In genomic region chr7:82294083-82294482, GRCm38 (mm10) we compare ENCODE assay signal across 19 mouse cellular contexts. TPM values are rescaled to one million over a fixed set of nuclear protein-coding genes. Genes with fewer than 3 reads are reported as not detected.
DNase-seq lines count a peak whose midpoint lies in the region; ATAC-seq and TF ChIP-seq lines count a peak whose summit lies in the region.
"Had no signal": no experiment of that assay in that cellular context is flagged by ENCODE, and none has a peak within 500 bp of the region (broad histone marks: within the 10 kb centered on the region; RNA-seq: fewer than 3 reads in every experiment).

No protein-coding gene starts in this region.

- no peak overlapping the region for H3K27ac ChIP-seq in forebrain, postnatal 0 days (ENCODE audit: low read depth, low read length)
- no peak overlapping the region for H3K27ac ChIP-seq in forebrain, embryonic 11.5 days (ENCODE audit: low read depth, low read length)
- no peak overlapping the region for H3K27ac ChIP-seq in midbrain, postnatal 0 days (ENCODE audit: low read depth, low read length)
- no peak overlapping the region for H3K27ac ChIP-seq in midbrain, embryonic 14.5 days (replicated peaks; ENCODE audit: low read depth, low read length)
- peak overlapping the region; percentile 26; the same call in 1 of the 2 replicates for H3K27ac ChIP-seq in limb, embryonic 10.5 days
- H3K27ac ChIP-seq: hindbrain, embryonic 13.5 days; kidney, postnatal 0 days; left cerebral cortex, adult 2 months; lung, embryonic 15.5 days; macrophage; neural tube, embryonic 12.5 days had no signal

- H3K4me1 ChIP-seq in forebrain, postnatal 0 days (ENCODE audit: insufficient read depth): no peaks in the 10 kb centered on the region
- H3K4me1 ChIP-seq in forebrain, embryonic 11.5 days (replicated peaks; ENCODE audit: control insufficient read depth, insufficient read depth, low read length): no peaks in the 10 kb centered on the region
- no peaks in the 10 kb centered on the region for H3K4me1 ChIP-seq in midbrain, postnatal 0 days (ENCODE audit: insufficient read depth, low read length)
- no peaks in the 10 kb centered on the region for H3K4me1 ChIP-seq in midbrain, embryonic 14.5 days (ENCODE audit: control insufficient read depth, insufficient read depth, low read length)
- peaks cover 19% of the 10 kb centered on the region for H3K4me1 ChIP-seq in limb, embryonic 10.5 days
- H3K4me1 ChIP-seq: neural tube, embryonic 12.5 days had no signal

- H3K9ac ChIP-seq in forebrain, postnatal 0 days: no peak overlapping the region
- H3K9ac ChIP-seq in forebrain, embryonic 11.5 days (ENCODE audit: low read length): no peak overlapping the region
- H3K9ac ChIP-seq in midbrain, postnatal 0 days (replicated peaks; ENCODE audit: low read length, poor library complexity, severe bottlenecking): no peak overlapping the region
- no peak overlapping the region for H3K9ac ChIP-seq in midbrain, embryonic 14.5 days (replicated peaks; ENCODE audit: low read length)
- H3K9ac ChIP-seq: hindbrain, embryonic 13.5 days; lung, embryonic 15.5 days; neural tube, embryonic 12.5 days had no signal

- no peaks in the 10 kb centered on the region for H3K9me3 ChIP-seq in forebrain, postnatal 0 days (ENCODE audit: low read length)
- H3K9me3 ChIP-seq in forebrain, embryonic 11.5 days (ENCODE audit: control insufficient read depth, low read length): no peaks in the 10 kb centered on the region
- H3K9me3 ChIP-seq in midbrain, postnatal 0 days (ENCODE audit: low read length): no peaks in the 10 kb centered on the region
- no peaks in the 10 kb centered on the region for H3K9me3 ChIP-seq in midbrain, embryonic 14.5 days (ENCODE audit: control insufficient read depth, low read length)
- no peaks in the 10 kb centered on the region for H3K9me3 ChIP-seq in limb, embryonic 10.5 days (replicated peaks)
- H3K9me3 ChIP-seq: hindbrain, embryonic 13.5 days; lung, embryonic 15.5 days; neural tube, embryonic 12.5 days had no signal

- no peaks in the 10 kb centered on the region for H3K36me3 ChIP-seq in forebrain, postnatal 0 days (ENCODE audit: insufficient read depth)
- H3K36me3 ChIP-seq in forebrain, embryonic 11.5 days (ENCODE audit: control insufficient read depth, insufficient read depth, low read length): no peaks in the 10 kb centered on the region
- peaks cover 6% of the 10 kb centered on the region; the same call in 1 of the 2 replicates for H3K36me3 ChIP-seq in midbrain, postnatal 0 days (ENCODE audit: insufficient read depth, low read length)
- no peaks in the 10 kb centered on the region for H3K36me3 ChIP-seq in midbrain, embryonic 14.5 days (ENCODE audit: control insufficient read depth, insufficient read depth, low read length)
- no peaks in the 10 kb centered on the region for H3K36me3 ChIP-seq in limb, embryonic 10.5 days
- H3K36me3 ChIP-seq: G1E; hindbrain, embryonic 13.5 days; lung, embryonic 15.5 days; neural tube, embryonic 12.5 days had no signal

- TF ChIP-seq CTCF in forebrain, postnatal 0 days (IDR thresholded peaks at IDR 0.05; ENCODE audit: low read depth): no peak
- no peak for TF ChIP-seq CTCF in midbrain, postnatal 0 days (IDR thresholded peaks at IDR 0.05)

- no peaks in the 10 kb centered on the region for H3K27me3 ChIP-seq in forebrain, postnatal 0 days (ENCODE audit: insufficient read depth, low read length)
- H3K27me3 ChIP-seq in forebrain, embryonic 11.5 days (ENCODE audit: control insufficient read depth, insufficient read depth, low read length): no peaks in the 10 kb centered on the region
- no peaks in the 10 kb centered on the region for H3K27me3 ChIP-seq in midbrain, postnatal 0 days (ENCODE audit: insufficient read depth, low read length)
- no peaks in the 10 kb centered on the region for H3K27me3 ChIP-seq in midbrain, embryonic 14.5 days (ENCODE audit: control insufficient read depth, insufficient read depth, low read length)
- H3K27me3 ChIP-seq in limb, embryonic 10.5 days (ENCODE audit: low read depth, poor library complexity, severe bottlenecking): no peaks in the 10 kb centered on the region
- H3K27me3 ChIP-seq: hindbrain, embryonic 13.5 days; lung, embryonic 15.5 days; neural tube, embryonic 12.5 days had no signal

- no peak overlapping the region for H3K4me2 ChIP-seq in forebrain, postnatal 0 days (ENCODE audit: low read depth)
- no peak overlapping the region for H3K4me2 ChIP-seq in forebrain, embryonic 11.5 days (ENCODE audit: low read depth, low read length, severe bottlenecking)
- H3K4me2 ChIP-seq in midbrain, postnatal 0 days (ENCODE audit: low read depth, low read length, poor library complexity, severe bottlenecking): no peak overlapping the region
- no peak overlapping the region for H3K4me2 ChIP-seq in midbrain, embryonic 14.5 days (ENCODE audit: low read length)
- H3K4me2 ChIP-seq: hindbrain, embryonic 13.5 days; lung, embryonic 15.5 days; neural tube, embryonic 12.5 days had no signal

- peak; percentile 61 for ATAC-seq in forebrain, postnatal 0 days
- ATAC-seq in forebrain, embryonic 11.5 days (replicated peaks; ENCODE audit: low FRiP score): no peak
- 0 out of 2 replicates have a peak, but pooled peaks have one; percentile 34 for ATAC-seq in midbrain, postnatal 0 days (ENCODE audit: low FRiP score)
- ATAC-seq in midbrain, embryonic 14.5 days (ENCODE audit: low FRiP score, low TSS enrichment): no peak
- ATAC-seq: intestine, postnatal 0 days had no signal

- no peak for DNase-seq in forebrain, postnatal 0 days
- DNase-seq in forebrain, embryonic 11.5 days (ENCODE audit: low spot score): no peak
- peak; percentile 13 for DNase-seq in midbrain, postnatal 0 days (ENCODE audit: low spot score)
- no peak for DNase-seq in midbrain, embryonic 14.5 days
- DNase-seq in limb, embryonic 10.5 days (ENCODE audit: low spot score): no peak
- no peak for DNase-seq in right cerebral cortex, adult 2 months (ENCODE audit: low spot score in 2 of 2)
- DNase-seq in c-Kit-positive CD71-positive TER-119-positive erythroid progenitor cells, embryonic 14.5 days (ENCODE audit: low spot score): no peak
- DNase-seq: adrenal gland, postnatal 36 days; gastrocnemius, postnatal 14 days; thymus, postnatal 25 days had no signal

- 44% methylated on average over 10 of the region's 10 CpGs for WGBS in forebrain, postnatal 0 days
- WGBS in forebrain, embryonic 11.5 days: 79% methylated on average over 10 of the region's 10 CpGs
- 79% methylated on average over 10 of the region's 10 CpGs for WGBS in midbrain, postnatal 0 days
- WGBS in midbrain, embryonic 14.5 days: 83% methylated on average over 10 of the region's 10 CpGs
- 86% methylated on average over 10 of the region's 10 CpGs for WGBS in limb, embryonic 10.5 days

- H3K4me3 ChIP-seq in forebrain, postnatal 0 days (ENCODE audit: low read depth, low read length): no peak overlapping the region
- no peak overlapping the region for H3K4me3 ChIP-seq in forebrain, embryonic 11.5 days (ENCODE audit: low read depth, low read length)
- H3K4me3 ChIP-seq in midbrain, postnatal 0 days (ENCODE audit: low read depth, low read length): no peak overlapping the region
- H3K4me3 ChIP-seq in midbrain, embryonic 14.5 days (replicated peaks; ENCODE audit: low read depth, low read length): no peak overlapping the region
- H3K4me3 ChIP-seq in limb, embryonic 10.5 days: no peak overlapping the region
- H3K4me3 ChIP-seq: erythroblast, embryonic 14.5 days; hindbrain, embryonic 13.5 days; left cerebral cortex, adult 2 months; lung, embryonic 15.5 days; neural tube, embryonic 12.5 days had no signal

RNA-seq across cellular contexts. Expression of gene Adamtsl3, which starts 41.4 kb away (rescaled TPM):
- 3.2 and 4.8 TPM in 2 replicates for total RNA-seq in forebrain, postnatal 0 days (2014; rRNA removed)
- 0.36 and 0.61 TPM in 2 replicates for polyA plus RNA-seq in forebrain, postnatal 0 days (2015; fragmentation: Nextera tagmentation; extraction: Ambion mirVana)
- polyA plus RNA-seq in forebrain, embryonic 11.5 days (2014; fragmentation: Nextera tagmentation; extraction: Ambion mirVana): 0.36 and 0.40 TPM in 2 replicates
- 4.2 and 4.3 TPM in 2 replicates for total RNA-seq in midbrain, postnatal 0 days (2014; rRNA removed)
- 0.91 and 1.2 TPM in 2 replicates for polyA plus RNA-seq in midbrain, postnatal 0 days (2015; fragmentation: Nextera tagmentation; extraction: Ambion mirVana)
- polyA plus RNA-seq in midbrain, embryonic 14.5 days (2014; fragmentation: Nextera tagmentation; extraction: Ambion mirVana): 0.33 and 0.34 TPM in 2 replicates
- polyA plus RNA-seq in limb, embryonic 10.5 days (2016; fragmentation: Nextera tagmentation; extraction: Ambion mirVana): 0.11 and 0.81 TPM in 2 replicates
- polyA plus RNA-seq: erythroblast, embryonic 14.5 days; G1E; macrophage had no signal

Comparison
In these comparisons a context has a peak if more than half of its experiments do, and no peak if none do; other contexts are left out.
1. ATAC-seq: peak in forebrain, postnatal 0 days (single experiment) and midbrain, postnatal 0 days (single experiment); none in forebrain, embryonic 11.5 days (single experiment) and midbrain, embryonic 14.5 days (single experiment).